Mouse (Mus musculus) ovary, adult 18-20 months (tissue): ENCODE data around the gene Tmco2.
"Not testable (repeated sequence)": the region's sequence is repeated elsewhere in the genome, so short reads cannot be mapped to it uniquely, and the experiment has no call there.

Experiments used
- DNase-seq: peaks from one replicate; pipeline ENCODE4 v3.0.0; 2022; ENCODE audit warnings: low spot score, mixed read lengths

Tmco2 gene

GRCm38 (mm10) chr4:121109126-121109525 is at the start of gene Tmco2:
Gene Tmco2 (minus strand): TSS chr4:121109226.
- no peak for DNase-seq

- no peak for DNase-seq
Measured at GRCm38 (mm10) chr4:121103304-121103703, 5.7 kb downstream of the Tmco2 start.

- DNase-seq: peak; percentile 55
Measured at GRCm38 (mm10) chr4:121097650-121098378, 11.2 kb downstream of the Tmco2 start, which contains the start of gene Zmpste24. Gene Zmpste24 (minus strand): TSS chr4:121098241.

DNA sequence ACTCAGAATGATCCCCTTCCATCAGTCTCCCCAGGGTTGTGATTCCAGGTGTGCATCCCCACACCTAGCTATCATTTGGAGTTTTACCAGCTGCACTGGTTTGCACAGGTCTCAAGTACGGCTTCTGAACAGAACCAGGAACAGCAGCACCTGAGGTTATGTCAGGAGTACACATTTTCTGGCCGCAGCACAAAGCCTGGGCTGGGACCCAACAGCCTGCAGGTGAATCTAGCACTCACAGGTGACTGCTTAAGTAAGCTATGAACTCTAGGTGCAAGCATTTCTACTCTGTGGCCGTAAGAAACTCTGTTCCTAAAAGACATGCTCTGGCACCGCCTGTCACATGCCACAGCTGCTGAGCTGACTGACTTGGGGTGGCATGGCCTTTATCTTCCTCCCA is 18.8 kb downstream of the Tmco2 start:
- DNase-seq: no peak

- DNase-seq: no peak
Measured at GRCm38 (mm10) chr4:121088696-121089095, 20.3 kb downstream of the Tmco2 start.

DNA sequence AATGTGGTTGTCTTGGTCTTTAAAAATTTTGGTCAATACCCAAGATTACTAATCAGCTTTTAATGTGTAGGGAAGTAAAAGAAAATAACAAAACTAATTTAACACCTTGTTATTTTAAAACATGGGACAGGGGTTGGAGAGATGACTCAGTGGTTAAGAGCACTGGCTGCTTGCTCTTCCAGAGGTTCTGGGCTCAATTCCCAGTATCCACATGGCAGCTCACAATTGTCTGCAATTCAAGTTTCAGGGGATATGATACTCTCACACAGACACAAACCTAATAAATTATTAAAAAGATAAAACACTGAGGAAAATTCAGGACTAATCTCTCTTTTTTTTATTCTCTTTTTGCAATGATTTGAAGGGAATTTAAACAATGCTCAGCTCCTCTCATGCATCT is 24.5 kb downstream of the Tmco2 start:
- no peak for DNase-seq

DNA sequence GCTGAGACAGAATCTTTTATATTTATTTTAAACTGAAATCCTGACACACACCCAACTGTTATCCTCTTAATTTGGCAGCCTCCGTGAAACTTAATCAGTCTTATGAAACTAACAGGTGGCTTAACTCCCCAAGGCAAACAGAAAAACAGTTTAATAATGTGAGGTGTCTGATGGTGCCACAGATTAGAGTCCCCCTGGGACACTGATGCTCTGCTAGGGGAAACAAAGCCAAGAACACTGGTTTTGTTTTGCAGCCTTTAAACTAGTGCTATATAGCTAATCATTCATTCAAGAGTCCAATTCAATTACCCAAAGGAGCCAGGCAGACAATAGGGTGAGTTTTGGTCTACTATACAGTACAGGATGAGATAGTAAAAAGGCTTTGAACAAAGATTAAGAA is 28.6 kb downstream of the Tmco2 start:
- DNase-seq: no peak

GRCm38 (mm10) chr4:121077915-121078646 is 30.9 kb downstream of the Tmco2 start:
- DNase-seq: no peak

DNA sequence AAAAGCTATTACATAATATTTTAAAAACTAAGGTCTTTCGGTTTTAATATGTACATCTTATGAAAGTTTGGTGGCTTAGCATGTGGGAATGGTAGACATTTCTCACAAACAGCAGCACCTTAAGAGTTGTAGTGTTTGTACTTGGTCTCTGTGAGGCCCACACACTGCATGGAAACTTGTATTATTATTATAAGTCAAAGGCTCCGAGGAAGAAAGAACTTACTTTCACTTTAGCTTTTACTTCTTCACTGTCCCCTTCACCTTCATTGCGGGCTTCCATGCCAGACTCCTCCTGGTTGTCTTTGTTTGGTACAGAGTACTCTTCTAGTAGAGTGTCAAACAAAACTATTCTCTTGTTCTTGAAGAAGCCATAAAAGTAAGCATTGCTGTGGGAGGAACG is 34.8 kb downstream of the Tmco2 start:
- no peak for DNase-seq

DNA sequence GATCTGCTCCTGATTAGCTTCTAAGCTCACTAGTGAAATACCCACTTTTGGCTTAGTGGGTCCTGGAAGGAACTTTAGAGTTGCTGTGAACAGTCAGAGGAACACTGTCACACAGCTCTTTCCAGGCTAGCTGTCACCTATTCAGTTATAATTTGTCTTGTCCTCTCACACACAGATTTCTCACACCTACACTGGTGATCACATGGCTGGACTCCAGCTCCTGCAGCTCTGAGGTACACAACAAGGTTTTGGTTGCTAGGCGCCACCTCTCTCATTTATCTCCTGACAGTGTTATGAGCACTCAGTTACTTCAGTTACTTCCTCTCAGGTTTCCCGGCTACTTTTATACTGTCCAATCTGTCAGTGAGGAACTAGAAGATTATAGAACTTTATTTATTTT is 43.7 kb downstream of the Tmco2 start:
- no peak for DNase-seq

DNA sequence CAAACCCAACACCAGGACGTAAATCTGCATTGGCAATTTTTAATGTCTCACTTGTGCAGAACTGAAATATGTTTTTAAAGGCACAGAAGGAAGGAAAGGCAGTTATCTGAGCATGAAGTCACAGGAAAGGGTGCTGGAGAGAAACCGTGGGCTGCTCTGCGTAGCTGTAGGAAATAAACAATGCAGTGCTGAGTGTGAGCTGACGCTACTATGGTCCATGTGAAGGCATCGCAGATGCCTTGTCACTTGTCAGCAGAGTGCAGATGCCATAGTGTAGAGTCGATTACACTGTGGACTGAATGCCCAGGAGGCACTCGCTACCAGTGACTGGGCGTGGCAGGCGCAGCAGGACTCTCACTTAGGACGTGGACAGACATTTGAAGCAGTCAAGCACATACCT is 49.8 kb downstream of the Tmco2 start:
- DNase-seq: not testable (repeated sequence)

- DNase-seq: no peak
Measured at GRCm38 (mm10) chr4:121057032-121057431, 52.0 kb downstream of the Tmco2 start.

DNA sequence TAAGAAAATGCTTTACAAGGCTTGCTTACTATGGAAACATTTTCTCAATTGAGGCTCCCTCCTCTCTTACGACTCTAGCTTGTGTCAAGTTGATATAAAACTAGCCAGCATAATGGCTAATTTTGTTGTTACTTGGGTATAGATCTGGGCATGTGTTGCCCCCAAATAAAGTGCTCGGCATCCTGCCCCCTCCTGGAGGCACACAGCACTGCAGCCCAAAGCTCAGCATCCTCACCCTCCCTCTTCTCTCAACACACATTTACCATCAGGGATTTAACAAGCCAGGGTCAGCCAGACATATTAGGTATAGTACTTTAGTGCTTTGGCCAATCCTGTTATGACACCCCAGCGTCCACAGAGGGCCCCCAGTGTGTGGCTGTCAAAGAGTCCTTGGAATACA is 52.7 kb downstream of the Tmco2 start:
- DNase-seq: no peak
